12 mouse cellular contexts compared by ENCODE assay signal in the genomic region with DNA sequence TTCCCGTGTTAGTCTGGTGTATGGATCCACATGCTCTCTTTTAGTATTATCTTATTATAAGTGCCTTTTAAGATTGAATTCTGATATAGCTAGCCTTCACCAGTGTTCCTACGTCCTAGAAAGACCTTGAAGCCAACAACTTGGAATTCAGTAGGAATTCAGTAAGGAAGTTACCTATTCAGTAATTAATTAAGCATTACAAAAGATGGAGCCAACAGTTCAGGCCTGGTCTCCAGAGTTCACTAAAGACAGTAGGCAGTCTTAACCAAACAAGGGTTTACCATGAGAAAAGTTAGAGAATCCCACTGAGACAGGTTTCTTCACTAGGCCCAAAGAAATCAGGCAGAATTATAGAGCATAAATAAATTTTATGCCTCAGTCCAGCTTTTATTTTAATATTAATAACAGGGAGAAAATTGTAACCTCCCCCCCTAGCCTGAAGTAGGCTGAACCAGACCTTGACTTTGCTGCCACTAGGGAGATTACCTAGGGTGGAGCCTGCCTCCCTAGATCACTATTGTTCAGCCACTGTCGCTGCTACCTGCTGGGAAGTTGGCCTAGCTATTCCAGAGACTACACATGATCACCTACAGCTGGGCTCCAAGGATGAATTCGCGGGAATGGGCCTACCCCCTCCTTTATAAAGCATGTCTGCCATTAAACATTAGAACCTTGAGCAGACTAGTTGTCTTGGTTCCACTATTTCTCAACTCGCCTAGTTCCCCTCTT. TPM values are rescaled to one million over a fixed set of nuclear protein-coding genes. Genes with fewer than 3 reads are reported as not detected.
"Had no signal": no experiment of that assay in that cellular context is flagged by ENCODE, and none has a peak within 500 bp of the region (broad histone marks: within the 10 kb centered on the region; RNA-seq: fewer than 3 reads in every experiment).

No protein-coding gene starts in this region.

RNA-seq across cellular contexts. Expression of a gene that starts 10.9 kb away (rescaled TPM):
- total RNA-seq: neutrophil, adult 5-6 weeks had no signal
- polyA plus RNA-seq: neural tube, embryonic 14.5 days; neural tube, embryonic 15.5 days; small intestine, adult 2 months; spleen, adult 2 months; stomach, embryonic 14.5 days; stomach, embryonic 15.5 days; stomach, embryonic 16.5 days; stomach, postnatal 0 days; thymus, adult 2 months; thymus, postnatal 0 days; urinary bladder, adult 2 months had no signal
